Mouse (Mus musculus) kidney, adult 2 months (tissue): Measurements from ENCODE around the gene 9530077C05Rik. TPM values are rescaled to one million over a fixed set of nuclear protein-coding genes. Genes with fewer than 3 reads are reported as not detected.

Experiments used
- DNase-seq: peaks from one replicate; pipeline ENCODE4 v3.0.0; 2021
- H3K27ac ChIP-seq: fragments of 200-500 bp; 2 replicates; pipeline ENCODE4 v1.5.1; 2012; ENCODE audit warnings: low read depth, low read length, control low read depth, inconsistent platforms; ENCODE audit not compliant: insufficient read depth
- H3K27me3 ChIP-seq: fragments of 200-500 bp; replicated peaks from 2 replicates; pipeline ENCODE4 v1.6.1; 2012; ENCODE audit warnings: mild to moderate bottlenecking, moderate library complexity, low read length, inconsistent platforms; ENCODE audit not compliant: control insufficient read depth, insufficient read depth
- H3K36me3 ChIP-seq: fragments of 200-500 bp; 2 replicates; pipeline ENCODE4 v1.6.1; 2012; ENCODE audit warnings: mild to moderate bottlenecking, moderate library complexity, low read length, inconsistent platforms; ENCODE audit not compliant: control insufficient read depth, insufficient read depth
- H3K4me1 ChIP-seq: fragments of 200-500 bp; 2 replicates; pipeline ENCODE4 v1.6.1; 2011; ENCODE audit warnings: low read length; ENCODE audit not compliant: control insufficient read depth, insufficient read depth
- H3K4me3 ChIP-seq: fragments of 200-500 bp; 2 replicates; pipeline ENCODE4 v1.5.1; 2011; ENCODE audit warnings: mild to moderate bottlenecking, low read depth, low read length, control low read depth; ENCODE audit not compliant: insufficient read depth
- CTCF ChIP-seq: fragments of 200-500 bp; conservative IDR thresholded peaks from 2 replicates; pipeline ENCODE4 v1.5.1; 2011; ENCODE audit warnings: low read depth, mild to moderate bottlenecking, control low read depth, low read length, moderate library complexity, mixed read lengths; ENCODE audit not compliant: insufficient read depth, insufficient read length
- POLR2A ChIP-seq: fragments of 200-500 bp; IDR thresholded peaks from one replicate; pipeline ENCODE4 v1.6.1; 2011; ENCODE audit warnings: low read depth, low read length, control low read depth
- WGBS: fragments of 180-500 bp; shearing (Covaris S2); methylation state at CpG from one replicate; pipeline ENCODE4 v1.1.7; 2018; 5-methylcytosine and 5-hydroxymethylcytosine counted together
- polyA plus RNA-seq: library from polyadenylated mRNA; depleted of rRNA; stranded (reverse); fragments of >200 nt; gene quantifications from 2 replicates; pipeline ENCODE4 v1.2.3, GENCODE M21; 2012; rRNA removed

Gene 9530077C05Rik
- polyA plus RNA-seq: 1.0 and 1.1 TPM in 2 replicates

DNA sequence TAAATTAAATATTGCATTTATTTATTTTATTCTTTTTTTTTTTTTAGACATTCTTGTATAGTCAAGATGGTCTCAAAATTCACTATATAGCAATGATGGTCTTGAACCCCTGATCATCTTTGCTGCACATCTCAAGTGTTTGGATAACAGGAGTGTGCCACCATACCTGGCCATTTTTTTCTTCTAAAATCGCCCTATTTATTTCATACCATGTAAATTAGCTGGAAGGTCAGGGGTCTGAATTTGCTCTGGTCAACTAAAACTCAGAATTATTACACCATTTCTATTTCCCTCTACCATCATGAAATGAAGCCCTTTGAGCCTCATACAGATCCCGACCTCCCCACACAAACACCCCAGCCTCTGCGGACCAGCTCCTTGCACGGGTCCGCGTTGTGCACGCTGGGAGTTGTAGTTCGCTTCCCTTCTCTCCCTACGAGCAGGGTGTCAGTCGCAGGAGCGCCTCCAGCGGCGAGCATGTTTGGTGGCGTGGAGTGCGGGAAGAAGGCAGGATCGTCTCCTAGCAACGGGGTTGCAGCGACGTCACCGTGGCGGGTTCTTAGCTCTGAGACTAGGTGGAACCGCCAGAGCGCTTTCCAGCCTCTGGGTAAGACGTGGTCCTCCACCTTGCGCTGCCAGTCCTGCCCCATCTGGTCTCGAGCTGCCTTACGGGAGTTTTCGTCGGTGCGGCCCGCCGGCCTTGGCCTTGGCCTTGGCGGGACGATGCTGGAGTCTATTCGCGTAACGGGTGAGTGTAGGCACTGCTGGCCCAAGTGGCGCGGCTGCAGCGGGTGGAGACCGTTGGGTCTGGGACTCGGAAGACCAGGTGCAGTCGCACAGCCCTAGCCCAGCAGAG, at the start of gene 9530077C05Rik:
Gene 9530077C05Rik (plus strand): TSS at position 512 of the 856 bp plus-strand sequence.
- peak; percentile 98 for DNase-seq
- WGBS: under 1% methylated on average over 43 of the region's 43 CpGs
- H3K4me3 ChIP-seq: peak within 1 kb of the TSS; percentile 69
- no peak within 1 kb of the TSS for H3K27ac ChIP-seq
- H3K4me1 ChIP-seq: no peaks in the 10 kb centered on the region
- TF ChIP-seq CTCF (peak; percentile 92), POLR2A (no peak)
- H3K27me3 ChIP-seq: no peaks in the 10 kb centered on the region
- H3K36me3 ChIP-seq: no peaks in the 10 kb centered on the region

DNA sequence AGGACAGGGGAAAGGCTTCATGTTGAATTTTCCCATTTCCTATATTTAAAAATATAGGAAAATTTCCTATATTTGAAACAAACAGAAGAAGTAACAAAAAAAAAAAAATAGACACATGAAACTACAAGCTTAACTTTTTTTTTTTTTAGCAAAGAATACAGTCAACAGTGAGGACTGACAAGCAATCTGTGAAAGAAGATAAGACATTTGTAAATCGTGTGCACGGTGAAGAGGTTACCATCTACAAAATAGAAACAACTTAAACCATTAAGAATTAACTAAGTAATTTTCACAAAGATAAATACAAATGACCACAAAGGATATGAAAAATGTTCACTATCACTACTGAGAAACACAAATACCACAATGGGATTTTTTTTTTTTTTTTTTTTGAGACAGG, 45.1 kb upstream of the 9530077C05Rik start:
- H3K4me1 ChIP-seq: no peaks in the 10 kb centered on the region
- TF ChIP-seq POLR2A: no peak
- TF ChIP-seq CTCF: no peak
- 94% methylated on average over 2 of the region's 2 CpGs for WGBS
- H3K27me3 ChIP-seq: no peaks in the 10 kb centered on the region
- no peaks in the 10 kb centered on the region for H3K36me3 ChIP-seq
- no peak overlapping the region for H3K27ac ChIP-seq
- H3K4me3 ChIP-seq: no peak overlapping the region
- DNase-seq: no peak

DNA sequence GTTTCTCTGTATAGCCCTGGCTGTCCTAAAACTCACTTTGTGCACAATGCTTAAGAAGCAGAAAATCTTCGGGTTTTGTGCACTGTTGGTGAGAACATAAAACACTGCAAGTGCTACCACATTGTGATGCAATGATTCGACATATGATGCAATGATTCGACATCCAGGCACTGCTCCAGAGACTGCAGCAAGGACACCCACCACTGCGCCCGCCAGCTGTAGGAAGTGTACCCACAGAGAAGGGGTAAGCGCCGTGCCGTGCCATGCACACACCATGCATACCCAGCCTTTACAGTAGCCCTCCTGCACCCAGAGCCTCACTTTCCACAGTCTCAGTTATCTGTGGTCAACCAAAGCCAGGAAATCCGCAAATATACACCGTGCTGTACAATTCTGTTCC, 44.7 kb upstream of the 9530077C05Rik start:
- 96% methylated on average over 10 of the region's 10 CpGs for WGBS
- Histone ChIP-seq H3K27ac (no peak overlapping the region), H3K36me3 (no peaks in the 10 kb centered on the region), H3K27me3 (no peaks in the 10 kb centered on the region), H3K4me1 (no peaks in the 10 kb centered on the region), H3K4me3 (no peak overlapping the region)
- no peak for TF ChIP-seq CTCF
- TF ChIP-seq POLR2A: no peak
- DNase-seq: no peak

DNA sequence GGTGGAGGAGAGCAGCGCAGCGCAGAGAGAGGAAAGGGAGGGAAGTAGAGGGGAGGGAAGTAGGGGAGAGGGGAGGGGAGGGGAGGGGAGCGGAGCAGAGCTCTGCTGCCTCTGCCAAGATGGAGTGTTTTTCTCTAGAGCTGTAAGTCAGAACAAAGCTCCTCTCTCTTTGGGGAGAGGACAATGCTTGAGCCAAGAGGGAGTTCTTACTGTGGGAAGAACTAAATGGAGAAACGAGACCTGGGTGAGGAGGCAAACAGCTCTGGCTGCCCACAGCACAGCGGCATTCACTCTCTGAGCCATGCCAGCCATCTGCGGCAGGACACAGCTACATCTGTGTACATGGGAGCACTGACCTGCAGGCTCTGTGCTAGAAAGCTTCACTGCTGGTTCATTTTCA, 43.3 kb upstream of the 9530077C05Rik start:
- Histone ChIP-seq H3K4me1 (no peaks in the 10 kb centered on the region), H3K27ac (peak overlapping the region; percentile 46; the same call in 1 of the 2 replicates), H3K36me3 (no peaks in the 10 kb centered on the region), H3K4me3 (no peak overlapping the region), H3K27me3 (no peaks in the 10 kb centered on the region)
- no peak for TF ChIP-seq POLR2A
- TF ChIP-seq CTCF: no peak
- WGBS: 73% methylated on average over 6 of the region's 6 CpGs
- DNase-seq: no peak

DNA sequence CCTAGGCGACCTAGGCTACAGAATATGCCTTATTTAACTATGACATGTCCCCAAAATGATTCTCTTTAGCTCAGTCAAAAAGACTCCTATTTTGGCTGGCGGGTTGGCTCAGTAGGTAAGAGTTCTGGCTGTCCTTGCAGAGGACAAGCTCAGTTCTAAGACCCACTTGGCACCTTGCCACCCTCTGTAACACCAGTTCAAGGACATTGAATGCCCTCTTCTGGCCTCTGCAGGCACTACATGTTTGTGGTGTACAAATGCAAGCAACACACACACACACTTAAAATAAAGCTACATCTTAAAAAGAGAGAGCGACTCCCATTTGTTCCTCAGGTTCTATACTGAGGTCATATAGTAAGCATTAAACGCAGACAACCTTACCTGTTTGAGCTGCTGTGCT, 38.6 kb upstream of the 9530077C05Rik start:
- Histone ChIP-seq H3K27ac (no peak overlapping the region), H3K27me3 (no peaks in the 10 kb centered on the region), H3K4me3 (no peak overlapping the region), H3K36me3 (no peaks in the 10 kb centered on the region), H3K4me1 (no peaks in the 10 kb centered on the region)
- no peak for TF ChIP-seq POLR2A
- TF ChIP-seq CTCF: peak; percentile 28; the same call in 1 of the 2 replicates
- 98% methylated on average over 4 of the region's 4 CpGs for WGBS
- no peak for DNase-seq

DNA sequence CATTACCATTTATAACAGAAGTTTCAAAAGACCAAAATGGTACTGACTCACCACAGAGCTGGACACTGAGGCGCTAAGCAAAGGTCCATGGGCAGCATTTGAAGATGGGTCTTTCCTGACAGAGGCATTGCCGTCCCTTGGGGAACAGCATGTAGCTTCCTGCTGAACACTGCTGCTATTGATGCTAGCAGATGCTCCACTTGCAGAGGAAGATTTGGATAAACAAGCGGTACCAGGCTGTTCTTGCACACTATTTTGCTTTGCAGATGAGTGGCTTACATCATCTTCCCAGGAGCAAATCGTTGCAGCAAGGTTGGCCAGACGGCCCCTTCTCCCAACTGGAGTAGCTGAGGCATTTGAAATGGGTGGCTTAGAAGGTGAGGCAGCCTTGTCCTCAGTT, 35.2 kb upstream of the 9530077C05Rik start:
- no peak overlapping the region for H3K4me3 ChIP-seq
- TF ChIP-seq CTCF (no peak), POLR2A (no peak)
- no peaks in the 10 kb centered on the region for H3K4me1 ChIP-seq
- H3K27ac ChIP-seq: no peak overlapping the region
- whole genome bisulfite sequencing: 95% methylated on average over 5 of the region's 5 CpGs
- H3K27me3 ChIP-seq: no peaks in the 10 kb centered on the region
- H3K36me3 ChIP-seq: no peaks in the 10 kb centered on the region
- no peak for DNase-seq

DNA sequence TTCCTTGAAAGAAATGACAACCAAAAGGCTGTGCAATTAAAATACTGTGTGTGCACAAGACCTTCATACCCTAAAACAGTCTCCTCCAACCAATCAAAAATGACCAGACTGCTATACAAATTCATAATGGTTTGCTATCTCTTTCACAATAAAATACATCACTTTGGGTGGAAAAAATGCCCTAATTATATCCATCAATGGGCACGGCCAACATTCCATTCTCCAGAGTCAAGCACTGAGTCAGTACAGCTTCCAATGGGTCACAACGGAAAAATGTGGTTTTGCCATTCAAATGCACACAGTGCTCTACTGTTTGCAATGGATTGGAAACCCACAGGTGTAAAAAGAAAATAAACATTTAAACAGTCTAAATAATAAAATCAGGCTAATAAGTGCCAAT, 25.4 kb upstream of the 9530077C05Rik start:
- no peak overlapping the region for H3K4me3 ChIP-seq
- H3K27me3 ChIP-seq: no peaks in the 10 kb centered on the region
- H3K36me3 ChIP-seq: no peaks in the 10 kb centered on the region
- WGBS: 70% methylated on average over 2 of the region's 2 CpGs
- no peaks in the 10 kb centered on the region; the same call in 1 of the 2 replicates for H3K4me1 ChIP-seq
- no peak for DNase-seq
- no peak overlapping the region for H3K27ac ChIP-seq
- TF ChIP-seq POLR2A (no peak), CTCF (no peak)
